Mouse (Mus musculus) embryo, embryonic 11.5 days (tissue): ENCODE results near the gene Sgo2b.
"Not testable (repeated sequence)": the region's sequence is repeated elsewhere in the genome, so short reads cannot be mapped to it uniquely, and the experiment has no call there.

ENCODE experiments used
- DNase-seq: peaks from one replicate; pipeline ENCODE4 v3.0.0-alpha.2; 2012; ENCODE audit warnings: low read depth, low spot score

Sgo2b gene

DNA sequence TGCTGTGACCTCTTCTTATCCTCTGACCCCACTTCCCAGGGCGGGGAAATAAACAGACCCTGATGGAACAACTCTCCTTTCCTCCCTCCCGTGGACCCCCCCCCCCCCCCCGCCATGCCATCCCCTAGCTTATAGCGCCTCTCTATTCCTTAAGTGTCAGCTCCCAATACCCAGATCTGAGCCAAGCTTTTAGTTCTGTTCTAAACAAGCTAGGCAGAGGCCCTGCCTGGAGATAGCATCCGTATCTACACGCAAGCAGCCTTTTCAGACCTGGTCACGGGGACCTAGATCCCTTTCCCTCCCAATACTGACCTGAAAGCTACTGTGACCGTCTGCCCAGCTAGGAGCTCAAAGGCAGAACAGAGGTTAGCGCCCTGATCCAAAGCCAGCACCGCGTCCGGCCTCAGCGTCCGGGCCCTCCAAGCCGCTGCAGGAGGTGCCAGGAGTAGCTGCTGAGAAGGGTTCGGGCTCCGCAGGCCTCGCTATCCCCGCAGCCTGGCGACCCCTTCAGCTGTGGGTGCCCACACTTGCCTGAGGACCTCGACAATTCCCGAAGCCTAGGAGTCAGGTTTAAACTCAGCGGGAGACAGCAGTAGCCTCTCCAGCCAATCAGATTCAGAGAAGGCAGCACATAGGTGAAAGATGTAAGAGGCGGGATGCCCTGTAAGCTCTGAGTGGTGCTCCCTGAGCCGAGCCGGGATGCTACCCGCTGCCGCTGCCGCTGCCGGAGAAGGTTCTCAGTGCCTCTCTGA is at the start of gene Sgo2b:
Sgo2b (minus strand) TSS at position 623 of the 752 bp plus-strand sequence.
- DNase-seq = peak; percentile 20

- DNase-seq = not testable (repeated sequence)
These were observed 18.8 kb upstream of the Sgo2b start for GRCm38 (mm10) chr8:63970612-63971391.

DNA sequence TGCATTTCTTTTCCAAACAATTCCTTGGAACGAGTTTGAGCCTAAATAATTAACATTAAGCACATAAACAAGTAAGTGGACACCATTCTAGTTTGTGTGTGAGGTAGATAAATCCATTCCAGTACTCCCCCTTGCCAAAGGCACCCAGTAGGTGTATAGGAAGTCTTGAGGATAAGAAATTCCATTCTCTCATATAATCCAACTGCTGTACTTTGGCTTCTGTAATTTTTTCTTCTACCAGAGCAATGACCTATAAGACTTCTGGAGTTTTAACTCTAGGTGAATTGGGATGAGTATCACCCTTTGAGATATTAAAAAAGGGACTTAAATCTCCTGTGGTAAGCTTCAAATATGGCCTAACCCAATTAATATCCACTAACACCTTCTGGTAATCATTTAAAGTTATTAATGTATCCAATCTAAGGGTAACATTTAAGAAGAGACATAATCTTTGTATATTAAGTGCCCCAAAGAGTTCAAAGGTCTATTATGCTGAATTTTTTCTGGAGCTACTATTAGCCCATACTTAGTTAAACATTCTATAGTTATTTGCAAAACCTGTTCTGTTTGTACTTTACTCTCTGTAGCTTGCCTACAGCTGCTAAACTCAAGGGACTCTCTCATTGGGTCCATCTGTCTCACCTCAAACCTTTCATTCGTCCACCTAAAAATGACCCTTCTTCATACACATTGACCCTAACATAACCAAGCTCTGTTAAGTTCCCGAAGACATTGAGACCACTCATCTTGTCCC is 9.2 kb upstream of the Sgo2b start:
- no peak for DNase-seq

DNA sequence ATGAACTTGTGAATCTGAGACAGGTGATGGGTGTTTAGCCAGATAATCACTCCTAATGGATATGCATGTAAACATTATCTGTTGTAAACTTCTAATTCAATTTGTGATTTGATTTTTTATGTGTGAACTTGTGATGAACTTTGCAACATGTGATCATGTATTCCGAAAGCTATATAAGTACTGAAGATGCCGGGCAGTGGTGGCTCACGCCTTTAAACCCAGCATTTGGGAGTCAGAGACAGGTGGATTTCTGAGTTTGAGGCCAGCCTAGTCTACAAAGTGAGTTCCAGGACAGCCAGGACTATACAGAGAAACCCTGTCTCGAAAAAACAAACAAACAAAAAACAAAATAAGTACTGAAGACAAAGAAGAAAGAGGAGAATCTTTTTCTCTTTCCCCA is 1.8 kb upstream of the Sgo2b start:
- DNase-seq = not testable (repeated sequence)

DNA sequence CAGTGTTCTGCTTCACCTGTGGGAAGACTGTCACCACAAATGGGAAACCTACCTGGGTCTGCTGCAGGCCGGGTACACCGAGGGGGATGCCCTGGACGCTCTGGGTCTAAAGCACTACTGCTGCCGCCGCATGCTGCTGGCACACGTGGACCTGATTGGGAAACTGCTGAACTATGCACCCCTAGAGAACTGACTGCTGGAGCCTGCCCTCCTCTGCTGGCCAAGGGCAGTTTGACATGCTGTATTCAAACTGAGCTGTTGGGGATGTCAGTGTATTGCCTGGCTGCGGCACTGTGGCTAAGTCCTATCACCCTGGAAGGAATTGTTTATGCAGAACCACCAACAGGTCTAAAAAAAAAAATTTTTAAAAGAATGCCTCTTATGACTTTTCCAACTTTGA is 18.9 kb downstream of the Sgo2b start:
- no peak for DNase-seq

GRCm38 (mm10) chr8:63929301-63930097 is 22.5 kb downstream of the Sgo2b start:
- DNase-seq = no peak

DNA sequence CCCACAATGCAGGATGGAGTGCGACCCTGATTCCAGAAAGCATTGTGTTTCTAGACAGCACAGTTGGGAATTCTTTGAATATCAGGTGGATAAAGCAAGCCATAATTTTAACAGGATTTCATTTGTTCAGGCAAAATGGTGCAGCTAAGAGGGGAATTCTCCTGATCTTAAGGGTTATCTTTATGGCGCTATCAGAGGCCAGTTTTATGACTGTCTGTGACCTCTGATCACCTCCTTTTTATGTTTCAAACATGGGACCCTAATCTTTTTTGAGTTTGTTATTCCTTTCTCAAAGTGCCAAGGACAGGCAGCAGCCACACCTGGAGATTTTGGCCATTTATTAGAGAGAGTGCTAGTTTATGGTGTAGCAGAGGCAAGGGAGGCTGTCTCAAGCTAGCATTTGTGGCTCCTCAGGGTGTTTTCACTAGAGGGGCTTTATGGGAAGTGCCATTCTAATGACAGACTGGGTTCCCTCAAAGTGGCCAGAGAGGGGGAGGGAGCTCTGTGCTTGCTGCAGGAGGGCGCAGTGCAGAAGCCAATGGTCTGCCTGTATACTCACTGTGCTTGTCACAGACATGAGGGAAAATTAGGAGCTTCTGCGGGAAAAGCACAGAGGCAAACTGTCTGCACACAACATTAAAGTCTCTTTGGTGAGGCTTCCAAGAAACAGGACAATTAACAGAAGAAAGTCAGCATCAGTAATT is 30.6 kb downstream of the Sgo2b start:
- DNase-seq = no peak

DNA sequence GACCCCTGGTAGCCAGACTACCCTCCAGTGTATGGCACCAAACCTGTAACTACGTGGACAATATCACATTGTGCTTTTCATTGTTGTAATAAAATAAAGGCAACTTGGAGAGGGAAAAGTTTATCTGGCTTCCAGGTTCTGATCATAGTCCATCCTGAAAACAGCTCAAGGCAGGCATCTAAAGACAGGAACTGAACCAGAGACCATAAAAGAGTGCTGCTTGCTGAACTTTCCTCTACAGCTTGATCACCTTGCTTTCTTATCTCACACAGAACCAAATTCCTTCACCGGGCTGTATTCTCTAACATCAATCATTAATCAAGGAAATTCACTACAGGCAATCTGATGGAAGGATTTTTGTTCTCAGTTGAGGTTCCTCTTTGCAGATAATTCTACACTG is 57.0 kb downstream of the Sgo2b start:
- no peak for DNase-seq

DNA sequence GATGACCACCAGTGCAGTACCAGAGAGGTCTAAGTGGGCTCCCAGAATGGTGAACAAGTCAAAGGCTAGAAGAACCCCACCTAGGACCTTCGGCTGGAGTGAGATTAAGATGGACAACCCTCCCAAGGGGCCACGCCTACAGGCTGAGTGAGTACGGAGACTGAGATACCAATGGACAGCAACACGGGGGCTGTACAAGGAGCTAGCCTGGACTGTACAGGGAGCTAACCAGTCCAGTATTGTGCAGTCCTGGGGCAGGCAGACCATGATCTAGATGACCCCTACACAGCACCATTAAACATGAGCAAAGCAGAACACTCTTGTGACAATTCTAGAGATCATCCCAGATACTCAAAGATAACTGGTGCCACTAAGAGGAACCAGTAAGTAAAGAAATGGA is 73.7 kb downstream of the Sgo2b start:
- no peak for DNase-seq

GRCm38 (mm10) chr8:63877393-63877792 is 74.7 kb downstream of the Sgo2b start:
- DNase-seq = peak; percentile 61

GRCm38 (mm10) chr8:63876949-63877348 is 75.1 kb downstream of the Sgo2b start:
- DNase-seq = no peak
